Mouse (Mus musculus): ENCODE results near the gene Nt5dc3. TPM values are rescaled to one million over a fixed set of nuclear protein-coding genes. Genes with fewer than 3 reads are reported as not detected.

The Nt5dc3 gene
- polyA plus RNA-seq (2015; fragmentation: Nextera tagmentation; extraction: Ambion mirVana), result 0.35 and 0.61 TPM in 2 replicates

GRCm38 (mm10) chr10:86778398-86779116 lies at the start of gene Nt5dc3:
TSS of gene Nt5dc3 (plus strand) at chr10:86779005.
- Histone ChIP-seq H3K27ac (peak within 1 kb of the TSS; percentile 72), H3K4me3 (replicated peaks) (peak within 1 kb of the TSS; percentile 74), H3K9me3 (replicated peaks) (no peaks in the 10 kb centered on the region), H3K4me1 (replicated peaks) (peaks cover 42% of the 10 kb centered on the region), H3K27me3 (no peaks in the 10 kb centered on the region), H3K36me3 (no peaks in the 10 kb centered on the region), H3K4me2 (peak within 1 kb of the TSS; percentile 99), H3K9ac (peak within 1 kb of the TSS; percentile 82)
- ATAC-seq (ENCODE audit: low read depth), result peak; percentile 95
- WGBS (ENCODE audit: insufficient replicate concordance), result 1% methylated on average over 44 of the region's 44 CpGs
- peak; percentile 95 for DNase-seq

- peak overlapping the region; percentile 47 for H3K4me3 ChIP-seq (replicated peaks)
- no peaks in the 10 kb centered on the region for H3K36me3 ChIP-seq
- no peak overlapping the region for H3K27ac ChIP-seq
- peaks cover 18% of the 10 kb centered on the region for H3K4me1 ChIP-seq (replicated peaks)
- no peaks in the 10 kb centered on the region for H3K27me3 ChIP-seq
- DNase-seq (peak; percentile 61), ATAC-seq (ENCODE audit: low read depth) (0 out of 2 replicates have a peak, but pooled peaks have one; percentile 37)
- H3K9me3 ChIP-seq (replicated peaks), result no peaks in the 10 kb centered on the region
- H3K9ac ChIP-seq, result peak overlapping the region; percentile 33
- 9% methylated on average over 22 of the region's 22 CpGs for WGBS (ENCODE audit: insufficient replicate concordance)
- H3K4me2 ChIP-seq, result peak overlapping the region; percentile 67
Observed at GRCm38 (mm10) chr10:86730823-86731499, 47.8 kb upstream of the Nt5dc3 start.

GRCm38 (mm10) chr10:86731500-86731863 lies 47.3 kb upstream of the Nt5dc3 start:
- H3K9me3 ChIP-seq (replicated peaks), result no peaks in the 10 kb centered on the region
- DNase-seq, result no peak
- peak overlapping the region; percentile 67 for H3K4me2 ChIP-seq
- WGBS (ENCODE audit: insufficient replicate concordance), result 42% methylated on average over 2 of the region's 2 CpGs
- no peaks in the 10 kb centered on the region for H3K27me3 ChIP-seq
- no peak overlapping the region for H3K4me3 ChIP-seq (replicated peaks)
- H3K27ac ChIP-seq, result no peak overlapping the region
- no peaks in the 10 kb centered on the region for H3K36me3 ChIP-seq
- no peak overlapping the region for H3K9ac ChIP-seq
- H3K4me1 ChIP-seq (replicated peaks), result peaks cover 18% of the 10 kb centered on the region
- ATAC-seq (ENCODE audit: low read depth), result no peak

- Histone ChIP-seq H3K27me3 (no peaks in the 10 kb centered on the region), H3K9me3 (replicated peaks) (no peaks in the 10 kb centered on the region), H3K9ac (no peak overlapping the region), H3K27ac (no peak overlapping the region), H3K4me2 (no peak overlapping the region), H3K4me1 (replicated peaks) (no peaks in the 10 kb centered on the region), H3K4me3 (replicated peaks) (no peak overlapping the region), H3K36me3 (no peaks in the 10 kb centered on the region)
- ATAC-seq (ENCODE audit: low read depth), result no peak
- WGBS (ENCODE audit: insufficient replicate concordance), result 77% methylated on average over 4 of the region's 4 CpGs
- DNase-seq, result no peak
Observed at GRCm38 (mm10) chr10:86735036-86735435, 43.8 kb upstream of the Nt5dc3 start.

GRCm38 (mm10) chr10:86742918-86743317 lies 35.9 kb upstream of the Nt5dc3 start:
- no peak overlapping the region for H3K4me3 ChIP-seq (replicated peaks)
- H3K4me1 ChIP-seq (replicated peaks), result no peaks in the 10 kb centered on the region
- no peak overlapping the region for H3K4me2 ChIP-seq
- no peak overlapping the region for H3K27ac ChIP-seq
- no peak for ATAC-seq (ENCODE audit: low read depth)
- no peaks in the 10 kb centered on the region for H3K9me3 ChIP-seq (replicated peaks)
- WGBS (ENCODE audit: insufficient replicate concordance), result 54% methylated on average over 2 of the region's 2 CpGs
- H3K27me3 ChIP-seq, result no peaks in the 10 kb centered on the region
- DNase-seq, result no peak
- H3K36me3 ChIP-seq, result no peaks in the 10 kb centered on the region
- H3K9ac ChIP-seq, result no peak overlapping the region

- 70% methylated on average over 7 of the region's 7 CpGs for WGBS (ENCODE audit: insufficient replicate concordance)
- no peak overlapping the region for H3K9ac ChIP-seq
- H3K27ac ChIP-seq, result no peak overlapping the region
- H3K4me2 ChIP-seq, result no peak overlapping the region
- no peak for ATAC-seq (ENCODE audit: low read depth)
- DNase-seq, result no peak
- no peaks in the 10 kb centered on the region for H3K9me3 ChIP-seq (replicated peaks)
- no peaks in the 10 kb centered on the region for H3K4me1 ChIP-seq (replicated peaks)
- H3K4me3 ChIP-seq (replicated peaks), result no peak overlapping the region
- H3K36me3 ChIP-seq, result no peaks in the 10 kb centered on the region
- no peaks in the 10 kb centered on the region for H3K27me3 ChIP-seq
Observed at GRCm38 (mm10) chr10:86744306-86744705, 34.5 kb upstream of the Nt5dc3 start.

GRCm38 (mm10) chr10:86755816-86756502 lies 22.8 kb upstream of the Nt5dc3 start:
- Histone ChIP-seq H3K4me2 (no peak overlapping the region), H3K27me3 (no peaks in the 10 kb centered on the region), H3K4me3 (replicated peaks) (no peak overlapping the region), H3K36me3 (no peaks in the 10 kb centered on the region), H3K9ac (no peak overlapping the region), H3K9me3 (replicated peaks) (no peaks in the 10 kb centered on the region), H3K4me1 (replicated peaks) (no peaks in the 10 kb centered on the region), H3K27ac (no peak overlapping the region)
- ATAC-seq (ENCODE audit: low read depth) (no peak), DNase-seq (no peak)
- WGBS (ENCODE audit: insufficient replicate concordance), result 63% methylated on average over 6 of the region's 6 CpGs

GRCm38 (mm10) chr10:86757724-86758123 lies 21.1 kb upstream of the Nt5dc3 start:
- no peak for DNase-seq
- H3K9me3 ChIP-seq (replicated peaks), result no peaks in the 10 kb centered on the region
- no peak overlapping the region for H3K27ac ChIP-seq
- H3K4me1 ChIP-seq (replicated peaks), result no peaks in the 10 kb centered on the region
- no peak for ATAC-seq (ENCODE audit: low read depth)
- no peak overlapping the region for H3K9ac ChIP-seq
- 86% methylated on average over 1 of the region's 1 CpGs for WGBS (ENCODE audit: insufficient replicate concordance)
- no peak overlapping the region for H3K4me3 ChIP-seq (replicated peaks)
- H3K4me2 ChIP-seq, result no peak overlapping the region
- no peaks in the 10 kb centered on the region for H3K27me3 ChIP-seq
- H3K36me3 ChIP-seq, result no peaks in the 10 kb centered on the region

GRCm38 (mm10) chr10:86758211-86758610 lies 20.6 kb upstream of the Nt5dc3 start:
- no peak overlapping the region for H3K9ac ChIP-seq
- H3K4me1 ChIP-seq (replicated peaks), result no peaks in the 10 kb centered on the region
- no peaks in the 10 kb centered on the region for H3K27me3 ChIP-seq
- DNase-seq, result no peak
- H3K4me2 ChIP-seq, result no peak overlapping the region
- no peak overlapping the region for H3K4me3 ChIP-seq (replicated peaks)
- WGBS (ENCODE audit: insufficient replicate concordance), result 79% methylated on average over 6 of the region's 6 CpGs
- no peak overlapping the region for H3K27ac ChIP-seq
- H3K9me3 ChIP-seq (replicated peaks), result no peaks in the 10 kb centered on the region
- ATAC-seq (ENCODE audit: low read depth), result no peak
- no peaks in the 10 kb centered on the region for H3K36me3 ChIP-seq

GRCm38 (mm10) chr10:86761236-86761635 lies 17.6 kb upstream of the Nt5dc3 start:
- Histone ChIP-seq H3K4me1 (replicated peaks) (no peaks in the 10 kb centered on the region), H3K27ac (no peak overlapping the region), H3K9me3 (replicated peaks) (no peaks in the 10 kb centered on the region), H3K4me2 (no peak overlapping the region), H3K4me3 (replicated peaks) (no peak overlapping the region), H3K36me3 (no peaks in the 10 kb centered on the region), H3K27me3 (no peaks in the 10 kb centered on the region), H3K9ac (no peak overlapping the region)
- WGBS (ENCODE audit: insufficient replicate concordance), result 50% methylated on average over 1 of the region's 1 CpGs
- DNase-seq, result no peak
- ATAC-seq (ENCODE audit: low read depth), result no peak

GRCm38 (mm10) chr10:86761722-86762383 lies 17.0 kb upstream of the Nt5dc3 start:
- Histone ChIP-seq H3K36me3 (no peaks in the 10 kb centered on the region), H3K9me3 (replicated peaks) (no peaks in the 10 kb centered on the region), H3K27me3 (no peaks in the 10 kb centered on the region), H3K4me2 (no peak overlapping the region), H3K9ac (no peak overlapping the region), H3K4me1 (replicated peaks) (no peaks in the 10 kb centered on the region), H3K27ac (no peak overlapping the region), H3K4me3 (replicated peaks) (no peak overlapping the region)
- DNase-seq (no peak), ATAC-seq (ENCODE audit: low read depth) (no peak)
- WGBS (ENCODE audit: insufficient replicate concordance), result 31% methylated on average over 7 of the region's 7 CpGs

All from liver, embryonic 13.5 days (tissue).